Mouse (Mus musculus) heart, embryonic 11.5 days (tissue): ENCODE results near the gene Hacd4. TPM values are rescaled to one million over a fixed set of nuclear protein-coding genes. Genes with fewer than 3 reads are reported as not detected.

Experiments used
- ATAC-seq: fragments of 200-750 bp; cut with Nextera tagmentation; replicated peaks from 2 replicates; pipeline ENCODE4 v1.8.0; 2017; ENCODE audit warnings: moderate library complexity; ENCODE audit not compliant: insufficient number of reproducible peaks, low FRiP score, low TSS enrichment
- H3K27ac ChIP-seq: fragments of 300-500 bp; sonication (generic); 2 replicates; pipeline ENCODE4 v1.5.1; 2014; ENCODE audit warnings: mild to moderate bottlenecking, low read depth, low read length
- H3K27me3 ChIP-seq: fragments of 300-500 bp; sonication (generic); 2 replicates; pipeline ENCODE4 v1.6.1; 2014; ENCODE audit warnings: mild to moderate bottlenecking, low read length, mixed read lengths; ENCODE audit not compliant: control insufficient read depth, insufficient read depth
- H3K36me3 ChIP-seq: fragments of 300-500 bp; sonication (generic); 2 replicates; pipeline ENCODE4 v1.6.1; 2014; ENCODE audit warnings: mild to moderate bottlenecking, low read length, moderate library complexity, mixed read lengths; ENCODE audit not compliant: control insufficient read depth, insufficient read depth
- H3K4me1 ChIP-seq: fragments of 300-500 bp; sonication (generic); 2 replicates; pipeline ENCODE4 v1.6.1; 2014; ENCODE audit warnings: low read length; ENCODE audit not compliant: control insufficient read depth, insufficient read depth
- H3K4me2 ChIP-seq: fragments of 300-500 bp; sonication (generic); 2 replicates; pipeline ENCODE4 v1.6.1; 2014; ENCODE audit warnings: mild to moderate bottlenecking, moderate library complexity
- H3K4me3 ChIP-seq: fragments of 300-500 bp; sonication (generic); 2 replicates; pipeline ENCODE4 v1.5.1; 2014; ENCODE audit warnings: low read depth, low read length
- H3K9ac ChIP-seq: fragments of 300-500 bp; sonication (generic); 2 replicates; pipeline ENCODE4 v1.6.1; 2014; ENCODE audit warnings: mild to moderate bottlenecking, low read depth, low read length, moderate library complexity
- H3K9me3 ChIP-seq: fragments of 300-500 bp; sonication (generic); replicated peaks from 2 replicates; pipeline ENCODE4 v1.6.1; 2016; ENCODE audit warnings: low read length; ENCODE audit not compliant: control insufficient read depth
- WGBS: fragments of 180-500 bp; shearing (Covaris S2); extraction: QIAGEN DNeasy Blood & Tissue Kit; methylation state at CpG from one replicate; pipeline ENCODE4 v1.1.7; 2014; ENCODE audit not compliant: insufficient replicate concordance; 5-methylcytosine and 5-hydroxymethylcytosine counted together
- polyA plus RNA-seq: library from polyadenylated mRNA; unstranded; fragments of >200 nt; fragmentation: Nextera tagmentation; extraction: Ambion mirVana; gene quantifications from 2 replicates; pipeline ENCODE4 v1.2.1, GENCODE M21; 2014

The Hacd4 gene
- polyA plus RNA-seq, 1 experiment from 2014 or later: 8.0 TPM

- Histone ChIP-seq H3K27ac (no peak overlapping the region), H3K4me3 (no peak overlapping the region), H3K9me3 (no peaks in the 10 kb centered on the region), H3K36me3 (no peaks in the 10 kb centered on the region), H3K9ac (no peak overlapping the region), H3K27me3 (no peaks in the 10 kb centered on the region), H3K4me2 (no peak overlapping the region), H3K4me1 (no peaks in the 10 kb centered on the region)
- 7% methylated on average over 4 of the region's 4 CpGs for WGBS
- no peak for ATAC-seq
Measured at GRCm38 (mm10) chr4:88350910-88351309, 87.8 kb downstream of the Hacd4 start.

Other genes starting within 250 kb of the Hacd4 start
- gene Ifnb1, start 83.8 kb upstream of the Hacd4 start, polyA plus RNA-seq: not detected in 2 replicates
- gene Ifna15, start 119.3 kb upstream of the Hacd4 start, polyA plus RNA-seq: not detected in 2 replicates
- gene Ifna14, start 132.9 kb upstream of the Hacd4 start, polyA plus RNA-seq: not detected in 2 replicates
- gene Ifna9, start 153.5 kb upstream of the Hacd4 start, polyA plus RNA-seq: not detected in 2 replicates
- not detected in 2 replicates for gene Ifna12, start 164.4 kb upstream of the Hacd4 start, polyA plus RNA-seq
- gene C87499, start 195.5 kb upstream of the Hacd4 start, polyA plus RNA-seq: not detected in 2 replicates
- not detected in 2 replicates for gene Ifna13, start 205.5 kb upstream of the Hacd4 start, polyA plus RNA-seq
- not detected in 2 replicates for gene Ifna16, start 238.0 kb upstream of the Hacd4 start, polyA plus RNA-seq
- not detected in 2 replicates for gene Ifna2, start 245.0 kb upstream of the Hacd4 start, polyA plus RNA-seq